Mouse (Mus musculus) bone marrow, adult 2 months (tissue): ENCODE data around the gene Prss22. TPM values are rescaled to one million over a fixed set of nuclear protein-coding genes. Genes with fewer than 3 reads are reported as not detected.
A peak's percentile ranks its signal among the peaks of the same experiment; 100 is the strongest.

ENCODE experiments used
- H3K27ac ChIP-seq: fragments of 200-500 bp; 2 replicates; pipeline ENCODE4 v1.5.1; 2012; ENCODE audit warnings: low read depth, mild to moderate bottlenecking, control low read depth, inconsistent platforms, low read length; ENCODE audit not compliant: control insufficient read depth, poor library complexity, insufficient read depth
- H3K4me1 ChIP-seq: fragments of 200-500 bp; 2 replicates; pipeline ENCODE4 v1.6.1; 2011; ENCODE audit warnings: low read length; ENCODE audit not compliant: control insufficient read depth, insufficient read depth
- H3K4me3 ChIP-seq: fragments of 200-500 bp; replicated peaks from 2 replicates; pipeline ENCODE3; 2011; ENCODE audit warnings: mild to moderate bottlenecking, low read depth, low read length, control low read depth; ENCODE audit not compliant: control insufficient read depth
- CTCF ChIP-seq: fragments of 200-500 bp; IDR thresholded peaks from 2 replicates; pipeline ENCODE4 v1.5.1; 2011; ENCODE audit warnings: low read length, control low read depth; ENCODE audit not compliant: control insufficient read depth, insufficient read depth
- POLR2A ChIP-seq: fragments of 200-500 bp; IDR thresholded peaks from 2 replicates; pipeline ENCODE4 v1.6.1; 2011; ENCODE audit warnings: low read depth, mild to moderate bottlenecking, control low read depth, low read length, borderline replicate concordance; ENCODE audit not compliant: control insufficient read depth
- WGBS: fragments of 180-500 bp; shearing (Covaris S2); methylation state at CpG from one replicate; pipeline ENCODE4 v1.1.7; 2018; 5-methylcytosine and 5-hydroxymethylcytosine counted together
- polyA plus RNA-seq: library from polyadenylated mRNA; stranded (reverse); fragments of >200 nt; gene quantifications from 2 replicates; pipeline ENCODE4 v1.2.4, GENCODE M21; 2011; ENCODE audit warnings: low replicate concordance; ENCODE audit not compliant: missing spikeins, insufficient read depth, insufficient read length

The Prss22 gene
- polyA plus RNA-seq, 1 experiment = not detected

DNA sequence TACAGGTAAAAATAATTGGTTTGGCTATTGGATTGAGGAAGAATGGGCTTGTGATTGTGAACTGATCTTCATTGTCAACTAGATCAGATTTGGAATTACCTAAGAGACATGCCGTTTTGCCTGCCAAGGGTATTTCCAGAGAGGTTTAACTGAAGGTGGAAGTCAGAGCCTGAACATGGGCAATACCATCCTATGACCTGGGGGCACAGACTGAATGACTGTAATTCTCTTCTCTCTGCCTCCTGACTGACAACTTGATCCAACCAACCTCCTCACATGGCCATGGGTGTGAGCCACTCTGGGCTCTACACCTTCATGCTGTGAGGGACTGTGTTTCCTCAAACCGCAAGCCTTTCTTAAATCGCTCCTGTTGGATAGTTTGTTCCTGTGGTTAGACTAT lies 7.1 kb upstream of the Prss22 start:
- WGBS = 91% methylated on average over 3 of the region's 3 CpGs
- no peaks in the 10 kb centered on the region for H3K4me1 ChIP-seq
- no peak overlapping the region for H3K4me3 ChIP-seq
- TF ChIP-seq CTCF (no peak), POLR2A (no peak)
- no peak overlapping the region for H3K27ac ChIP-seq

DNA sequence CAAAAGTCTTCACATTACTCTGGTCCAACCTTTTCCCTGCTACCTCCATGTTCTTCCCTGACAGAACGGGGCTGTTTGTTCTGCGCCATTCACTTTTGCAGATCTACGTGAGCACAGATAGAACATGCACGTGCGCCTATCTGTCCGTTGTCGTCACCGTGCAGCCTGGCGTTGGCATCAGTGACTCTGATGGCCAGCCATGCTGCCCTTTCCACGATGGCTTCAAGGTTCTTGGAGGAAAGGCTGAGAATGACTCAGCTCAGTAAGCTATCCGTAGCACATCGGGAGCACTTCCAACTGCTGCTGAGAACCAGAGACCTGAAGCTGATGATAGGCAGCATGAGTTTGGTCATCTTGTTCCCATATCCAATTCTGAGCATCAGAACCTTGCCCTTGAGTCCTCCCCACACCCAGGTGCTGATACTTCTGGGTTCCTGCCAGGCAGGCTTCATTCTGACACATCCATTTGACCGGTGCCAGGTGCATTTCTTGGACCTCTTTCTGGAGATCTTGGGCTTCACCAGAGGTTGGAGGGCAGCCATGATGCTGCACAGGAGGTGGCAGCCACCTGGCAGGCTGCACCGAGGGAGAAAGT lies 6.3 kb upstream of the Prss22 start:
- WGBS = 89% methylated on average over 14 of the region's 14 CpGs
- Histone ChIP-seq H3K4me3 (no peak overlapping the region), H3K4me1 (no peaks in the 10 kb centered on the region), H3K27ac (no peak overlapping the region)
- TF ChIP-seq POLR2A = no peak
- TF ChIP-seq CTCF = no peak

DNA sequence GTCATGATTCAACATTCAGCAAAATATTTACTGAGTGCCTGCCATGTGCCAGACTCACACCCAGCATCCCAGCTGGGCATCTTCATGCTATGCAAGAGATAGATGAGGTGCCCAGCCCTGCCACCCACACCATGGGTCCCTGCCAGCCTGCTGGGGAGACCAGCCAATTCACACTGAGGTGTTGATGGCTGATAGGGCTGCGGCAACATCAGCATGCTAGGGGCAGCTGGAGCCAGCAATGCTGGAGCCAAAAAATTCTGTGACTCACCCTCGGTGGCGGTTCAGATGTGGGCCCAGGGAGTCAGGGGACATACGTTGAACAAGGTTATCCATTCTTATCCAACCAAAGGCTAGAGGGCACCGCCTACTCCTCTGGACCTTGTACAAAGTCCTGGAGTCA lies 2.5 kb upstream of the Prss22 start:
- WGBS = 62% methylated on average over 5 of the region's 5 CpGs

DNA sequence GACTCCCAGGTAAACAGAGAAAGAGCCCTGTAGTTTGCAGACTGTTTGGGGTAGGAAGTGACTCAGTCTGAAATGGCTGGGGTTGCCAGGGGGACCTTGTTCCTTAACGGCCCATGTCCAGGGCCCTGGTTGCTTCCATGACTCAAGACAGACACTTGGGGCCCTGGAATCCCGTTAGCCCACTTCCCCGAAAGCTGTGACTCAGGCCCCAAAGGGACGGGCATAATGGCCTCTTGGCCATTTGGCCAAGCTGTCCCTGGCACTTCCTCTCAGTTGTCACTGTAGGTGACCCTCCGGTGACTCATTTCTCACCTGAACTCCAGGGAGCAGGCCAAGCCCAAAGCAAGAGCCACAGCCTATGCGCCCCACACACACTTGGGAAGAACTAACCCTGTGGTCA lies 483 bp upstream of the Prss22 start:
- no peak for TF ChIP-seq CTCF
- no peak for TF ChIP-seq POLR2A
- no peaks in the 10 kb centered on the region for H3K4me1 ChIP-seq
- H3K4me3 ChIP-seq = no peak overlapping the region
- no peak overlapping the region for H3K27ac ChIP-seq
- 41% methylated on average over 6 of the region's 6 CpGs for WGBS

More for the DNA sequence above, 2.5 kb upstream of the Prss22 start:
- H3K27ac ChIP-seq = no peak overlapping the region
- H3K4me3 ChIP-seq = no peak overlapping the region
- H3K4me1 ChIP-seq = no peaks in the 10 kb centered on the region
- TF ChIP-seq CTCF (no peak), POLR2A (no peak)

DNA sequence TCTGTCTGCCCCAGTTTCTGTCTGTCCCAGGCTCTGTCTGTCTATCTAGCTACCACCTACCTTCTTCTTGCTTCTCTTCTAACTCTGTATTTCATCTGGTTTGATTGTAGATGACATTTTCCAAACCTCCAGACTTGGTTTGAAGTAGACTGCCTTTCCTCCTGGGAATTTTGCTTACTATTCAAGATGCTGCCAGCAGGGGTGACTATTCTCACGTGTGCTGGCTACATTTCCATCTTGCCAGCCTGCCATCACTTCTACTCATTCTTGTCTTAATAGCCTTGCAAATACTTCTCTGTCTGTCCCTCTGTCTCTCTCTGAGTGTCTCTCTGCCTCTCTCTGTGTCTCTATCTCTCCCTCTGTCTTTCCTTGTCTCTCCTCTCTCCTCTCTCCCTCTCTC lies 2.5 kb downstream of the Prss22 start:
- H3K4me1 ChIP-seq = no peaks in the 10 kb centered on the region
- WGBS = 47% methylated on average over 1 of the region's 1 CpGs
- TF ChIP-seq CTCF (no peak), POLR2A (no peak)
- H3K27ac ChIP-seq = no peak overlapping the region
- no peak overlapping the region for H3K4me3 ChIP-seq

DNA sequence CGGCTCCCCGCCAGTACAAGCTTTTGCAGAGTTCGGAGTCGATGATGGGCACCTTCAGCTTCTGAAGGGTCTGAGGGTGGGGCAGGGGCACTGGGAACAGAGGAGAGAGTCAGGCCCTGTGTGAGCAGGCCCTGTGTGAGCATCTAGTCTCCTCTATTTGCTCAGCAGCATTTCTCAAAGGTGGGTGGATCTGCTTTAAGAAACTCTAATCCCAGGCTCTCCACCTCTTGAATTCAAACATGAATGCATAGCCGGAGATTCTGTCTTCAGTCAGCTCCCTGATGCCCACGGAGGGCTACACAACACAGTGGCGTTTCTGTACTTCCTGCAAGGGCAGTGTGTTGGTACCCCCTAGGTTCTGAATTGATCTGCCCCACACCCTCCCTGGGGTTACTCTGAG lies 3.2 kb downstream of the Prss22 start:
- 74% methylated on average over 7 of the region's 7 CpGs for WGBS
- no peak overlapping the region for H3K27ac ChIP-seq
- TF ChIP-seq CTCF (no peak), POLR2A (no peak)

DNA sequence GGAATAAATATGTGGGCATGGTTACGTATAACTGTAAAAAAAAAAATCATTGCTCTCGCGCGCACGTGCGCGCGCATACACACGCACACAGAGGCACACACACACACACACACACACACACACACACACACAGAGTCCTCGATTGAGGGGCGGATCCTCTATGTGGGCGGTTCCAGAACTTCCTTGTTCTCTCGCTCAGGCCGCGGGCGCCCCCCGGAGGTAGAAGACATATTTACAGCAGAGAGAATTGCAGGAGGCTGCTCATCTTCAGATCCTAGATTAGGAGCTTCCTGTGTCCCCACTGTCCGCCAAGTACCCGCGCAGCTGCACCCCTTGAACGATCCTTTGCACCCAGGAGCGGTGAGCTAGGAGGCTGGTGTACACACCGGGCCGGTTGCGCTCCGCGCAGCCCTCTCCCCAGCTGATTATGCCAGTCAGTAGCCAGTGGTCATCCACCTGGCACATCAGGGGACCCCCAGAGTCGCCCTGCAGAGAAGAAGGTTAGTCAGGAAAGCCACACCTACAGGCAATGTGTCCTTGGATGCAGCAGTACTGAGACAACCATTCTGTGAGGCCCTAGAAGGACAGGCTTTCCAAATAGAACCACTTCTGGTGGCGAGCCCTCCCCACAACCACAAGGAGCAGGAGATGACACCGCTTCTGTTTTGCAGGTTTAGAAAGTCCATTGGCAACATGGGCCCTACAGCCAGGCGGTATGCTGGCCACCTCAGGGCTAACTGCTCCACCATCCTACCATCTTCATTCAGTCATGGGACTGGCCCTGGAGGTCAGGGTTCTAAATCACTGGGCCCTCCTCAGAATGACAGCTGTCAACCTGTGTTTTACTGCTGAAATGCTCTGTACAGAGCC lies 4.1 kb downstream of the Prss22 start:
- no peaks in the 10 kb centered on the region for H3K4me1 ChIP-seq
- WGBS = 11% methylated on average over 31 of the region's 31 CpGs
- TF ChIP-seq CTCF = peak; percentile 51
- no peak; the same call in 1 of the 2 replicates for TF ChIP-seq POLR2A
- H3K27ac ChIP-seq = no peak overlapping the region
- H3K4me3 ChIP-seq = no peak overlapping the region

More for the DNA sequence above, 3.2 kb downstream of the Prss22 start:
- Histone ChIP-seq H3K4me3 (no peak overlapping the region), H3K4me1 (no peaks in the 10 kb centered on the region)

DNA sequence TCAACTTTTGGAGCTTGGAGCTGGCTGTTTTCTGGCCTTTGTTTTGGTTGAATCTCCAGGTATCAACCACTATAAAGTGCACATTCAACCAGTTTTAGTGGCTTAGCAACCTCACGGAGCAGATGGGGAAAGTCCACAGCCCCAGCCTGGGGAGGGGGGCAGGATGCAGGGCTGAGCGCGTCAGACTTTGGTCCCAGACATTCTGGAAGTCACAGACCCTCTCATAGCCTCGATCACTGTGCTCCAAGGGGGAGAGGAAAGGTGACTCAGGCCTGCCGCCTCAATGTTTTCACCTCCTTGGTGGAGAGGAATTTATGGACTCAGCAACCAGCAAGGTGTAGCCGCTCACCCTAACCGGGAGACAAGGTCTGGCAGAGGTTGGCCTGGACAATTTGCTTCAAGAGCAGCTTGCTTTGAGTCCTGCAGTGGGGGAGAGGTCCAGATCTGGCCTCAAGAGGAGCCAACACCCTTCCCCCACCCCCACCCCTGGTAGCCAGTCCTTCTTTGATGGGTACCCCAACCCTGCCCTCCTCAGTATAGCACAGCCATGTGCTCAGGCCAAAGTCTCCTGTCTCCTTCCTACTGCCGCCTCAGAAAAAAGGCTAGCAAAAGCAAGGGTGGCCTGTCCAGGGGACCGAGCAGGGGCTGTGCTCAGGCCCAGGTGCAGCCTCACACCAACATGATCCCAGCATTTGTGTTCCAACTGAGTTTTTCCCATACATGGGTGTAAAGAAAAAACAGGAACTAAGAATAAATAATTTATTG lies 4.9 kb downstream of the Prss22 start:
- H3K27ac ChIP-seq = no peak overlapping the region
- no peaks in the 10 kb centered on the region for H3K4me1 ChIP-seq
- H3K4me3 ChIP-seq = no peak overlapping the region
- 72% methylated on average over 9 of the region's 9 CpGs for WGBS
- no peak for TF ChIP-seq CTCF
- TF ChIP-seq POLR2A = no peak; the same call in 1 of the 2 replicates
